Mouse (Mus musculus) midbrain, embryonic 12.5 days (tissue): ENCODE measurements around the gene Atic. TPM values are rescaled to one million over a fixed set of nuclear protein-coding genes. Genes with fewer than 3 reads are reported as not detected.
A peak's percentile ranks its signal among the peaks of the same experiment; 100 is the strongest.

Experiments
- ATAC-seq: fragments of 200-750 bp; cut with Nextera tagmentation; 2 replicates; pipeline ENCODE4 v1.8.0; 2017; ENCODE audit warnings: low read depth, moderate TSS enrichment, moderate library complexity; ENCODE audit not compliant: low FRiP score
- H3K27ac ChIP-seq: fragments of 300-500 bp; sonication (generic); replicated peaks from 2 replicates; pipeline ENCODE4 v1.5.1; 2016; ENCODE audit warnings: mild to moderate bottlenecking
- H3K27me3 ChIP-seq: fragments of 300-500 bp; sonication (generic); 2 replicates; pipeline ENCODE4 v1.6.1; 2016; ENCODE audit warnings: mild to moderate bottlenecking
- H3K36me3 ChIP-seq: fragments of 300-500 bp; sonication (generic); 2 replicates; pipeline ENCODE4 v1.6.1; 2016
- H3K4me1 ChIP-seq: fragments of 300-500 bp; sonication (generic); 2 replicates; pipeline ENCODE4 v1.6.1; 2016
- H3K4me2 ChIP-seq: fragments of 300-500 bp; sonication (generic); replicated peaks from 2 replicates; pipeline ENCODE4 v1.6.1; 2016; ENCODE audit warnings: mild to moderate bottlenecking, moderate library complexity
- H3K4me3 ChIP-seq: fragments of 300-500 bp; sonication (generic); 2 replicates; pipeline ENCODE4 v1.5.1; 2016; ENCODE audit warnings: mild to moderate bottlenecking
- H3K9ac ChIP-seq: fragments of 300-500 bp; sonication (generic); replicated peaks from 2 replicates; pipeline ENCODE4 v1.6.1; 2016; ENCODE audit warnings: mild to moderate bottlenecking, moderate library complexity
- H3K9me3 ChIP-seq: fragments of 300-500 bp; sonication (generic); 2 replicates; pipeline ENCODE4 v1.6.1; 2016; ENCODE audit warnings: mild to moderate bottlenecking
- WGBS: fragments of 180-500 bp; shearing (Covaris S2); methylation state at CpG from one replicate; pipeline ENCODE4 v1.1.7; 2016; 5-methylcytosine and 5-hydroxymethylcytosine counted together
- polyA plus RNA-seq: library from polyadenylated mRNA; unstranded; fragments of >200 nt; fragmentation: Nextera tagmentation; extraction: Ambion mirVana; gene quantifications from 2 replicates; pipeline ENCODE4 v1.2.1, GENCODE M21; 2016

Atic gene
- 31.4 and 34.2 TPM in 2 replicates for polyA plus RNA-seq

DNA sequence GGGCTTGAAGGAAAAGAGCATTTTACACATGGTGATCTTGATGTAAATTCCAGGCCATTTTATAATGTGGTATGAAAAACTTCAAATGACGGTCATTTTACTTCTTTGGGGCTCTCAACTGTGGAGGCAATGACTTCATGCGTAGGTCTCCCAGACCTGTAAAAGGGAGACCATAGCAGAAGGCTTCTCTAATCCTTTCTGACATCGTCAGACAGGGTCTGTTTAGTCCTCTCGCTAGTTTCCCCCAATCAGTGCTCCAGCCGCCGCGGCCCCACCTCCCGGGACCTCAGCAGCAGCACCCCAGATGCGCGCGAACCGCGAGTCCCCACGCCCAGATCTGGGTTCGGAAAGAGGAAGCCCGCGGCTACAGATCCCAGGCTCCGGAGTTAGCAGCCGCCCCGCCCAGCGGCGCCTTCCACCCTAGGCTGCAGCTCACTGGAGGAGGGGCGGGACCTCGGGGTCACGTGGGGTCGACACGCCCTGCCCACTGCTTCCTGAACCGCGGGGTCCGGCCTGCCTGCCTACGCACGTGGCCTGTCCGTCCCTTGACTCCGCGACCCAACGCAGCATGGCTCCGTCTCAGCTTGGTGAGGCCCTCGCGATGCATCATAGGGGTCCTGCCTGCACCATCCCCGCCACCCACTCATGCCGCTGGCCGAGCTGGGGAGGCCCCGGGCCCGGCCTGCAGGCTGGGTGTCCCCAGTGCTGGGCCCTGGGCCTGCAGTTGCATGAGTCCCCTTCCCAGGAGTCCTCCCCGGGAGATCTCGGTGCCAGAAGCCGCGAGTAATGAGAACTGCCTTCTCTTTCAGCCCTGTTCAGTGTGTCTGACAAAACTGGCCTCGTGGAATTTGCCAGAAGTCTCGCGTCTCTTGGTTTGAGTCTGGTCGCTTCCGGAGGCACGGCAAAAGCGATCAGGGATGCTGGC, at the start of gene Atic:
TSS of gene Atic (plus strand) at position 463 of the 925 bp plus-strand sequence.
- Histone ChIP-seq H3K36me3 (peaks cover 21% of the 10 kb centered on the region), H3K27ac (no peak within 1 kb of the TSS; the same call in 1 of the 2 replicates), H3K4me1 (peaks cover 13% of the 10 kb centered on the region), H3K27me3 (no peaks in the 10 kb centered on the region), H3K9ac (peak within 1 kb of the TSS; percentile 77), H3K9me3 (peaks cover 5% of the 10 kb centered on the region; the same call in 1 of the 2 replicates), H3K4me3 (peak within 1 kb of the TSS; percentile 61), H3K4me2 (peak within 1 kb of the TSS; percentile 91)
- under 1% methylated on average over 55 of the region's 55 CpGs for WGBS
- peak; percentile 100 for ATAC-seq

- no peaks in the 10 kb centered on the region for H3K9me3 ChIP-seq
- no peak overlapping the region for H3K9ac ChIP-seq
- H3K27ac ChIP-seq: no peak overlapping the region
- H3K4me3 ChIP-seq: no peak overlapping the region
- ATAC-seq: peak; percentile 91
- H3K4me2 ChIP-seq: no peak overlapping the region
- no peaks in the 10 kb centered on the region for H3K27me3 ChIP-seq
- H3K36me3 ChIP-seq: no peaks in the 10 kb centered on the region
- H3K4me1 ChIP-seq: peaks cover 4% of the 10 kb centered on the region
- 3% methylated on average over 9 of the region's 9 CpGs for WGBS
Observed at GRCm38 (mm10) chr1:71507251-71507650, 49.7 kb upstream of the Atic start.

DNA sequence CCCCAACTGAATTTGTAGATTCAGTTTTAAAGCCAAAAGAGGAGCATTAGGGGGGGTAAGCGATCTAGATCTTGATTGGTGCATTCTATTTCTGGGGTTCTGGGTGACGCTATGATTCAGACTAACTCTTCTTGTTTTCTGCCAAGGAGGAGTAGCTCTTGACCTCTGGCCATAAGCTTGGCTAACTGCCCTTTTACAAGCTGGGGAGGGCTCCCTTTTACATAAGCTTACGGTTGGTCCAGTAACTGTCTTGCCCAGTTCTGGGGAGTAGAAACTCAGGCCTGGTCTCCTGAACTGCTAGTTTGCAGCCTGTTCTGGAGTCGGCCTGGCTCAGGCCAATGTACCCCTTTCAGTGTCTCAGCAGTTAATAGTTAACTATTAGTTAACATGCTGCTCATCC, 41.9 kb upstream of the Atic start:
- H3K4me3 ChIP-seq: no peak overlapping the region
- H3K27me3 ChIP-seq: no peaks in the 10 kb centered on the region
- no peak for ATAC-seq
- 91% methylated on average over 4 of the region's 4 CpGs for WGBS
- no peak overlapping the region for H3K27ac ChIP-seq
- no peaks in the 10 kb centered on the region for H3K36me3 ChIP-seq
- no peaks in the 10 kb centered on the region for H3K4me1 ChIP-seq
- H3K9ac ChIP-seq: no peak overlapping the region
- H3K9me3 ChIP-seq: no peaks in the 10 kb centered on the region
- H3K4me2 ChIP-seq: no peak overlapping the region

DNA sequence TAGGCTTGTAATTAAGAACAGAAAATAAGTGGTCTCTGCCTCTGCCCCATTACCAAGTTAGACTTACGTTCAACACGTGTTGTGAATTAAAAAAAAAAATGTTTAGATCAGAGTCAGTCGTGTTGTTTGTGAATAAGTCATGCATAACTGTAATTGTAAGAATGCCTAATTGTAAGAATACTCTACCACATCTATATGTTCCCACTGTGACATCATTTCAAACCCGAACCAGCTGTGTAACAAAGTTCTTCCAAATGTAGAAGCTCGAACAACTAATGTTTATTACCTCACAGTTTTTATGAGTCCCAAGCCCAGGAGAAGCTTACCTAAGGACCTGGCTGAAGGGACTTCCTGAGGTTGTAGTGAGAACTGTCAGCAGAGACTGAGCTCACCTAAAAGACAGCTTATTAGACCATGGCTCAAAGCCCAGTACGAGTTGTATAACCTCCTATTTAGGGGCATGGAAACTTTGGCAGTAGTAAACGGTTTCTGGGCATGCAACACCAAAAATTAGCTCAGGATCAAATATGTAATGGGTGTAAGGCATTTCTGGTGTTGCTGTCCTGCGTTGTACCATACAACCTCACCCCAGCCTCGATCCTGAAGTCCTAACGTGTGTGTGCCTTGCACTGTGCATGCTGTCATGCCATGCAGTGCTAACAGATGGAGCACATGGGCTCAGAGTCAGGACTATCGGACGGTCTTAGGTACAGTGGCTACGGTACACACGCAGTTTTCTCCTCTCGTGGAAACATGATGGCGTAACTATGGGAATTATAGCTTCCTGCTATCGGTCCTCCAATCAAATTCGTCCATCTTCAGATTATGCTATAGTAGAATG, 27.9 kb upstream of the Atic start:
- no peaks in the 10 kb centered on the region for H3K4me1 ChIP-seq
- no peaks in the 10 kb centered on the region for H3K9me3 ChIP-seq
- no peak overlapping the region for H3K27ac ChIP-seq
- no peak overlapping the region for H3K9ac ChIP-seq
- no peaks in the 10 kb centered on the region for H3K36me3 ChIP-seq
- 90% methylated on average over 18 of the region's 18 CpGs for WGBS
- no peaks in the 10 kb centered on the region for H3K27me3 ChIP-seq
- H3K4me2 ChIP-seq: no peak overlapping the region
- no peak for ATAC-seq
- no peak overlapping the region for H3K4me3 ChIP-seq

DNA sequence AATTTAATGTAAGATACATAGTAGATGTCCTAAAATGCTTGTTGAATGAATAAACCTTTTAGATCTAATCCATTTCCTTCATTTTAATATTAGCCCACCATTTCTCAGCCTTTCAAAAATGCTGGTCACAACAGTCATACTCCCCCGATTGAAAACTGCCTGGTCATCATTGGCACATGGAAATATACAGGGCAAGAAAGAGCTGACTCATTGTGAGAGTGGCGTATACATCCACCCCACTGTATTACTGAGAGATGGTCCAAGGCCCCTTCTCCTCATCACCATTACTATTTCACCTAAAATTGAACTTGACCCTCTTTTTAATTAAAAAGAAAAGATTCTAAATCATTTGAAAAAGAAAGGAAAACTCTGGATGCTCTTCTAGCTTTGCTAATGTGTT, 26.2 kb upstream of the Atic start:
- H3K4me3 ChIP-seq: no peak overlapping the region
- no peak overlapping the region for H3K4me2 ChIP-seq
- no peaks in the 10 kb centered on the region for H3K4me1 ChIP-seq
- no peak for ATAC-seq
- 74% methylated on average over 2 of the region's 2 CpGs for WGBS
- no peak overlapping the region for H3K9ac ChIP-seq
- H3K9me3 ChIP-seq: no peaks in the 10 kb centered on the region
- no peaks in the 10 kb centered on the region for H3K27me3 ChIP-seq
- no peak overlapping the region for H3K27ac ChIP-seq
- H3K36me3 ChIP-seq: no peaks in the 10 kb centered on the region

DNA sequence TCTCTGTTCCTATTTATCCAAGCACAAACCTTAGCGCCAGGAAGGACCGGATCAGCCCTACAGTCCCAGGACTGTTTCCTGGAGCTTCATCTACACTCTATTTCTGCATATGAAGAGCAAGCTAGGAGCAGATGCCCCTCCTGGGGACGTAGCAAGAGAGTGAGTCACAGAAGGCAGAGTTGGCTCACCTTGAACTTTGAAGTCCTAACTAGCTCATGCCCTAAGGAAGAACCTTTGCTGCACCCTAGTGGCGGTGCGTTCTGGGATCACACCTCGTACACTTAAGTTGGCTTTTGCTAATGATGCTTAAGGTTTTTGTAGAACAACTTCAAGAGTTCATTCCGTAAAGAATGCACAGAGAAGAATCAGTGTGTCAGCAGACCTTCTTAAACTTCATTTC, 25.3 kb upstream of the Atic start:
- Histone ChIP-seq H3K9ac (no peak overlapping the region), H3K27me3 (no peaks in the 10 kb centered on the region), H3K4me2 (no peak overlapping the region), H3K4me3 (no peak overlapping the region), H3K36me3 (no peaks in the 10 kb centered on the region), H3K4me1 (no peaks in the 10 kb centered on the region), H3K9me3 (no peaks in the 10 kb centered on the region), H3K27ac (no peak overlapping the region)
- WGBS: 24% methylated on average over 7 of the region's 7 CpGs
- ATAC-seq: no peak

DNA sequence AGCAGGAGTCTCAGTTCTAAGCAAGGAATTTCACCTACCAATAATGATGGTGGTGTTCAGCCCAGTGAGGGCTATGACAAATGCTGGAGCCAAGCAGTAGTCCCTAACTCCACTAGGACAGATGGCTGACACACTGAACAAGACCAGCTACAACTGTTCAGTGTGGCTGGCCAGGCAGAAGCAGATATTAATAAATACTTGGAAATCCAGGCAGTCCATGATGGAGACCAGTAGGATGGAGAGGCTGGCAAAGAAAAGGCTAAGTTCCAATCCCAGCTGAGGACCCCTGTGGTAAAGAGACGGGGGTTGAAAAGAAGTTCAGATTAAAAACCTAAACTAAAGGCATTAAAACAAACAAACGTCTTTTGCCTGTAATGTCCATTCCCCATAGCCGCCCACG, 17.3 kb upstream of the Atic start:
- Histone ChIP-seq H3K4me1 (no peaks in the 10 kb centered on the region), H3K4me3 (no peak overlapping the region), H3K27me3 (no peaks in the 10 kb centered on the region), H3K27ac (no peak overlapping the region), H3K9me3 (no peaks in the 10 kb centered on the region), H3K4me2 (no peak overlapping the region), H3K9ac (no peak overlapping the region), H3K36me3 (no peaks in the 10 kb centered on the region)
- no peak for ATAC-seq
- 79% methylated on average over 4 of the region's 4 CpGs for WGBS

GRCm38 (mm10) chr1:71540437-71540836, 16.5 kb upstream of the Atic start:
- Histone ChIP-seq H3K4me1 (no peaks in the 10 kb centered on the region), H3K9me3 (no peaks in the 10 kb centered on the region), H3K27ac (no peak overlapping the region), H3K9ac (no peak overlapping the region), H3K27me3 (no peaks in the 10 kb centered on the region), H3K4me3 (no peak overlapping the region), H3K4me2 (no peak overlapping the region), H3K36me3 (no peaks in the 10 kb centered on the region)
- WGBS: 94% methylated on average over 3 of the region's 3 CpGs
- no peak for ATAC-seq

DNA sequence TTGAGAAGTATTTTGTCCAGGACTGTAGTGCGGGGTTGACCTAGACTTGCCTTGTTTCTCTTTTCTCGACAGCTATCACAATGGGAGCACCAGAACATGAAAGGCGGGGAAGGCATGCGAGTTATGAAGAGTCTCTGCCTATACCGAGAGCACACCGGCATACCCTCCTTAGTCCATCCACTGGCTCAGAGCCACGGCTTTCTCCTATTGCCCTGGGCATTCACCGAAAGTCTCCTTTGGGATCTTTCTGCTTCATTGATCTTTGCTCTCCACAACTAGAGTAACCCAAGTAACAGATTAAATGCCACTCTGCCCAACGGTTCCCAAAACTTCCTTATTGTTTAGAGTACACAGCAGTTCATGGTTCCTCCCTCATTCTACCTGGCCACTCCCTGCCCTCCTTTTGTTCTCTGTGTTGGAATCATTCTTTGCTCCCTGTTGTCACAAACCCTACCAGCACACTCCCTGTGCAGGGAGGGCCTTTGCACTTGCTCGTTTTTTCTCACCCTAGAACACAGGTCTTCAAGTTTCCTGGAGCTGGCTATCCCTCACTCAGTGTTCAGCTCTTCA, 6.2 kb upstream of the Atic start:
- WGBS: 84% methylated on average over 10 of the region's 10 CpGs
- Histone ChIP-seq H3K9ac (no peak overlapping the region), H3K4me2 (no peak overlapping the region), H3K4me1 (no peaks in the 10 kb centered on the region), H3K36me3 (no peaks in the 10 kb centered on the region), H3K27ac (no peak overlapping the region), H3K9me3 (no peaks in the 10 kb centered on the region), H3K4me3 (no peak overlapping the region), H3K27me3 (no peaks in the 10 kb centered on the region)
- ATAC-seq: no peak

GRCm38 (mm10) chr1:71560626-71561025, 3.7 kb downstream of the Atic start:
- Histone ChIP-seq H3K4me1 (peaks cover 13% of the 10 kb centered on the region), H3K4me2 (no peak overlapping the region), H3K36me3 (peaks cover 42% of the 10 kb centered on the region), H3K27me3 (no peaks in the 10 kb centered on the region), H3K27ac (no peak overlapping the region), H3K9ac (no peak overlapping the region), H3K9me3 (peaks cover 5% of the 10 kb centered on the region; the same call in 1 of the 2 replicates), H3K4me3 (no peak overlapping the region)
- ATAC-seq: no peak
- WGBS: 92% methylated on average over 4 of the region's 4 CpGs

DNA sequence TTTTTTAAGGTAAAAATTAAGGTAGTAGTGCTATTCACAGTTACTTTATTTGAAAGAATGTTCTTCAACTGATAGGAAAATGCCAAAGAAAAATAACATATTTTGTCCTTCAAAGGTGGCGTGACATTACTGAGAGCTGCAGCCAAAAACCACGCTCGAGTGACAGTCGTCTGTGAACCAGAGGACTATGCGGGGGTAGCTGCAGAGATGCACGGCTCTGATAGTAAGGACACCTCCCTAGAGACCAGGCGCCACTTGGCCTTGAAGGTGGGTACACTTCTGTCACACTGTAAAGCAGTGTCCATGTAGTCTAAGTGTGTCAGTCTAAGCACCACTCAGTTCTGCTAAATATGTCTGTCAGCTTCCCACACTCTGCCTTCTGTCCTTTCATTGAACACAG, 7.3 kb downstream of the Atic start:
- H3K27me3 ChIP-seq: no peaks in the 10 kb centered on the region
- ATAC-seq: no peak
- H3K9me3 ChIP-seq: peaks cover 5% of the 10 kb centered on the region; the same call in 1 of the 2 replicates
- 96% methylated on average over 7 of the region's 7 CpGs for WGBS
- H3K4me2 ChIP-seq: no peak overlapping the region
- H3K27ac ChIP-seq: no peak overlapping the region
- no peak overlapping the region for H3K9ac ChIP-seq
- H3K4me3 ChIP-seq: no peak overlapping the region
- peaks cover 65% of the 10 kb centered on the region for H3K36me3 ChIP-seq
- H3K4me1 ChIP-seq: no peaks in the 10 kb centered on the region
